Mouse (Mus musculus): ENCODE measurements around the gene Lgals1. TPM values are rescaled to one million over a fixed set of nuclear protein-coding genes. Genes with fewer than 3 reads are reported as not detected.
A peak's percentile ranks its signal among the peaks of the same experiment; 100 is the strongest.

Gene Lgals1
- polyA plus RNA-seq, 1 experiment from 2014 or later = 2,877 TPM

GRCm38 (mm10) chr15:78914823-78915659 is 11.5 kb upstream of the Lgals1 start:
- peak overlapping the region; percentile 90 for H3K27ac ChIP-seq (replicated peaks; ENCODE audit: low read depth, low read length)
- H3K36me3 ChIP-seq (ENCODE audit: control insufficient read depth, insufficient read depth, low read length) = peaks cover 36% of the 10 kb centered on the region
- WGBS = 37% methylated on average over 8 of the region's 8 CpGs
- H3K9ac ChIP-seq (ENCODE audit: low read depth, low read length) = peak overlapping the region; percentile 83
- ATAC-seq (ENCODE audit: low read depth) (no peak), DNase-seq (ENCODE audit: low spot score) (no peak)
- peak overlapping the region; percentile 96 for H3K4me2 ChIP-seq (ENCODE audit: low read depth, low read length)
- H3K4me3 ChIP-seq (ENCODE audit: low read depth, low read length) = peak overlapping the region; percentile 74
- no peaks in the 10 kb centered on the region for H3K9me3 ChIP-seq (ENCODE audit: control insufficient read depth, low read length)
- no peaks in the 10 kb centered on the region for H3K27me3 ChIP-seq (replicated peaks; ENCODE audit: control insufficient read depth, insufficient read depth, low read length)
- H3K4me1 ChIP-seq (ENCODE audit: control insufficient read depth, insufficient read depth, low read length) = peaks cover 23% of the 10 kb centered on the region

GRCm38 (mm10) chr15:78915660-78916017 is 10.9 kb upstream of the Lgals1 start:
- WGBS = 7% methylated on average over 8 of the region's 8 CpGs
- Histone ChIP-seq H3K4me1 (ENCODE audit: control insufficient read depth, insufficient read depth, low read length) (peaks cover 23% of the 10 kb centered on the region), H3K9ac (ENCODE audit: low read depth, low read length) (peak overlapping the region; percentile 83), H3K4me2 (ENCODE audit: low read depth, low read length) (peak overlapping the region; percentile 96), H3K9me3 (ENCODE audit: control insufficient read depth, low read length) (no peaks in the 10 kb centered on the region), H3K4me3 (ENCODE audit: low read depth, low read length) (peak overlapping the region; percentile 74), H3K36me3 (ENCODE audit: control insufficient read depth, insufficient read depth, low read length) (peaks cover 30% of the 10 kb centered on the region; the same call in 1 of the 2 replicates), H3K27ac (replicated peaks; ENCODE audit: low read depth, low read length) (peak overlapping the region; percentile 58; the same call in 1 of the 2 replicates), H3K27me3 (replicated peaks; ENCODE audit: control insufficient read depth, insufficient read depth, low read length) (no peaks in the 10 kb centered on the region)
- DNase-seq (ENCODE audit: low spot score) (peak; percentile 94), ATAC-seq (ENCODE audit: low read depth) (peak; percentile 17; the same call in 1 of the 2 replicates)

- DNase-seq (ENCODE audit: low spot score) (peak; percentile 75), ATAC-seq (ENCODE audit: low read depth) (no peak)
- peaks cover 23% of the 10 kb centered on the region for H3K4me1 ChIP-seq (ENCODE audit: control insufficient read depth, insufficient read depth, low read length)
- peak overlapping the region; percentile 74 for H3K4me3 ChIP-seq (ENCODE audit: low read depth, low read length)
- peak overlapping the region; percentile 67 for H3K27ac ChIP-seq (replicated peaks; ENCODE audit: low read depth, low read length)
- H3K4me2 ChIP-seq (ENCODE audit: low read depth, low read length) = peak overlapping the region; percentile 96
- peaks cover 24% of the 10 kb centered on the region; the same call in 1 of the 2 replicates for H3K36me3 ChIP-seq (ENCODE audit: control insufficient read depth, insufficient read depth, low read length)
- H3K9me3 ChIP-seq (ENCODE audit: control insufficient read depth, low read length) = no peaks in the 10 kb centered on the region
- no peaks in the 10 kb centered on the region for H3K27me3 ChIP-seq (replicated peaks; ENCODE audit: control insufficient read depth, insufficient read depth, low read length)
- 53% methylated on average over 12 of the region's 12 CpGs for WGBS
- peak overlapping the region; percentile 83 for H3K9ac ChIP-seq (ENCODE audit: low read depth, low read length)
Observed at GRCm38 (mm10) chr15:78916052-78916826, 10.3 kb upstream of the Lgals1 start.

- no peak overlapping the region for H3K9ac ChIP-seq (ENCODE audit: low read depth, low read length)
- H3K9me3 ChIP-seq (ENCODE audit: control insufficient read depth, low read length) = no peaks in the 10 kb centered on the region
- H3K27ac ChIP-seq (replicated peaks; ENCODE audit: low read depth, low read length) = no peak overlapping the region
- H3K4me1 ChIP-seq (ENCODE audit: control insufficient read depth, insufficient read depth, low read length) = peaks cover 26% of the 10 kb centered on the region
- no peak overlapping the region for H3K4me2 ChIP-seq (ENCODE audit: low read depth, low read length)
- WGBS = 95% methylated on average over 20 of the region's 23 CpGs
- ATAC-seq (ENCODE audit: low read depth) = no peak
- no peak overlapping the region for H3K4me3 ChIP-seq (ENCODE audit: low read depth, low read length)
- no peaks in the 10 kb centered on the region for H3K27me3 ChIP-seq (replicated peaks; ENCODE audit: control insufficient read depth, insufficient read depth, low read length)
- H3K36me3 ChIP-seq (ENCODE audit: control insufficient read depth, insufficient read depth, low read length) = peaks cover 9% of the 10 kb centered on the region; the same call in 1 of the 2 replicates
- DNase-seq (ENCODE audit: low spot score) = no peak
Observed at GRCm38 (mm10) chr15:78918126-78918525, 8.4 kb upstream of the Lgals1 start.

GRCm38 (mm10) chr15:78919914-78920313 is 6.6 kb upstream of the Lgals1 start:
- no peaks in the 10 kb centered on the region for H3K27me3 ChIP-seq (replicated peaks; ENCODE audit: control insufficient read depth, insufficient read depth, low read length)
- no peak for ATAC-seq (ENCODE audit: low read depth)
- H3K4me1 ChIP-seq (ENCODE audit: control insufficient read depth, insufficient read depth, low read length) = peaks cover 34% of the 10 kb centered on the region
- H3K9me3 ChIP-seq (ENCODE audit: control insufficient read depth, low read length) = no peaks in the 10 kb centered on the region
- WGBS = 70% methylated on average over 12 of the region's 12 CpGs
- no peak overlapping the region for H3K4me3 ChIP-seq (ENCODE audit: low read depth, low read length)
- DNase-seq (ENCODE audit: low spot score) = no peak
- H3K4me2 ChIP-seq (ENCODE audit: low read depth, low read length) = no peak overlapping the region
- H3K9ac ChIP-seq (ENCODE audit: low read depth, low read length) = no peak overlapping the region
- no peak overlapping the region for H3K27ac ChIP-seq (replicated peaks; ENCODE audit: low read depth, low read length)
- peaks cover 9% of the 10 kb centered on the region; the same call in 1 of the 2 replicates for H3K36me3 ChIP-seq (ENCODE audit: control insufficient read depth, insufficient read depth, low read length)

GRCm38 (mm10) chr15:78922700-78923099 is 3.8 kb upstream of the Lgals1 start:
- WGBS = 87% methylated on average over 7 of the region's 7 CpGs
- no peak for DNase-seq (ENCODE audit: low spot score)

GRCm38 (mm10) chr15:78923585-78923984 is 2.9 kb upstream of the Lgals1 start:
- H3K4me3 ChIP-seq (ENCODE audit: low read depth, low read length) = no peak overlapping the region
- H3K36me3 ChIP-seq (ENCODE audit: control insufficient read depth, insufficient read depth, low read length) = peaks cover 6% of the 10 kb centered on the region; the same call in 1 of the 2 replicates
- 0 out of 2 replicates have a peak overlapping the region, but pooled peaks have one; percentile 15 for H3K9ac ChIP-seq (ENCODE audit: low read depth, low read length)
- ATAC-seq (ENCODE audit: low read depth) = no peak
- peak overlapping the region; percentile 56 for H3K27ac ChIP-seq (replicated peaks; ENCODE audit: low read depth, low read length)
- peak; percentile 63 for DNase-seq (ENCODE audit: low spot score)
- no peaks in the 10 kb centered on the region for H3K27me3 ChIP-seq (replicated peaks; ENCODE audit: control insufficient read depth, insufficient read depth, low read length)
- H3K4me1 ChIP-seq (ENCODE audit: control insufficient read depth, insufficient read depth, low read length) = peaks cover 29% of the 10 kb centered on the region
- H3K4me2 ChIP-seq (ENCODE audit: low read depth, low read length) = peak overlapping the region; percentile 25; the same call in 1 of the 2 replicates
- 24% methylated on average over 6 of the region's 6 CpGs for WGBS
- no peaks in the 10 kb centered on the region for H3K9me3 ChIP-seq (ENCODE audit: control insufficient read depth, low read length)

More at GRCm38 (mm10) chr15:78922700-78923099, 3.8 kb upstream of the Lgals1 start:
- no peaks in the 10 kb centered on the region for H3K27me3 ChIP-seq (replicated peaks; ENCODE audit: control insufficient read depth, insufficient read depth, low read length)
- H3K9me3 ChIP-seq (ENCODE audit: control insufficient read depth, low read length) = no peaks in the 10 kb centered on the region
- H3K36me3 ChIP-seq (ENCODE audit: control insufficient read depth, insufficient read depth, low read length) = peaks cover 9% of the 10 kb centered on the region; the same call in 1 of the 2 replicates
- ATAC-seq (ENCODE audit: low read depth) = no peak
- H3K27ac ChIP-seq (replicated peaks; ENCODE audit: low read depth, low read length) = no peak overlapping the region
- no peak overlapping the region for H3K4me2 ChIP-seq (ENCODE audit: low read depth, low read length)
- 0 out of 2 replicates have a peak overlapping the region, but pooled peaks have one; percentile 15 for H3K9ac ChIP-seq (ENCODE audit: low read depth, low read length)
- no peak overlapping the region for H3K4me3 ChIP-seq (ENCODE audit: low read depth, low read length)
- H3K4me1 ChIP-seq (ENCODE audit: control insufficient read depth, insufficient read depth, low read length) = peaks cover 29% of the 10 kb centered on the region

GRCm38 (mm10) chr15:78925129-78925528 is 1.4 kb upstream of the Lgals1 start:
- Histone ChIP-seq H3K9me3 (ENCODE audit: control insufficient read depth, low read length) (no peaks in the 10 kb centered on the region), H3K4me3 (ENCODE audit: low read depth, low read length) (no peak overlapping the region), H3K4me1 (ENCODE audit: control insufficient read depth, insufficient read depth, low read length) (peaks cover 29% of the 10 kb centered on the region), H3K4me2 (ENCODE audit: low read depth, low read length) (no peak overlapping the region), H3K27me3 (replicated peaks; ENCODE audit: control insufficient read depth, insufficient read depth, low read length) (no peaks in the 10 kb centered on the region), H3K27ac (replicated peaks; ENCODE audit: low read depth, low read length) (peak overlapping the region; percentile 91), H3K9ac (ENCODE audit: low read depth, low read length) (no peak overlapping the region), H3K36me3 (ENCODE audit: control insufficient read depth, insufficient read depth, low read length) (peaks cover 15% of the 10 kb centered on the region)
- ATAC-seq (ENCODE audit: low read depth) (no peak), DNase-seq (ENCODE audit: low spot score) (no peak)
- 34% methylated on average over 7 of the region's 8 CpGs for WGBS
